15 mouse cellular contexts compared by ENCODE assay signal in genomic region chr12:116269450-116269849, GRCm38 (mm10). TPM values are rescaled to one million over a fixed set of nuclear protein-coding genes. Genes with fewer than 3 reads are reported as not detected.
A peak's percentile ranks its signal among the peaks of the same experiment; 100 is the strongest.
DNase-seq lines count a peak whose midpoint lies in the region; ATAC-seq and TF ChIP-seq lines count a peak whose summit lies in the region.
"Had no signal": no experiment of that assay in that cellular context is flagged by ENCODE, and none has a peak within 500 bp of the region (broad histone marks: within the 10 kb centered on the region; RNA-seq: fewer than 3 reads in every experiment).

No protein-coding gene starts in this region.

- no peaks in the 10 kb centered on the region for H3K36me3 ChIP-seq in liver, embryonic 13.5 days
- no peaks in the 10 kb centered on the region for H3K36me3 ChIP-seq in small intestine, adult 2 months (ENCODE audit: control insufficient read depth, insufficient read depth, low read length)
- H3K36me3 ChIP-seq in hindbrain, embryonic 16.5 days (ENCODE audit: control insufficient read depth, insufficient read depth, low read length), result no peaks in the 10 kb centered on the region

- H3K9me3 ChIP-seq in liver, embryonic 13.5 days (replicated peaks), result no peaks in the 10 kb centered on the region
- no peaks in the 10 kb centered on the region for H3K9me3 ChIP-seq in hindbrain, embryonic 16.5 days (ENCODE audit: control insufficient read depth, low read length)

- H3K4me2 ChIP-seq in liver, embryonic 13.5 days, result no peak overlapping the region
- H3K4me2 ChIP-seq in hindbrain, embryonic 16.5 days (ENCODE audit: low read length), result no peak overlapping the region

- intact Hi-C loops in heart, postnatal 36 days (cut with DNase I), result loop anchor here (10.0 kb wide), 1 partner anchor 225 kb away; the partner anchor contains the start of gene Zfp386

- TF ChIP-seq POLR2A in small intestine, adult 2 months (IDR thresholded peaks at IDR 0.05; ENCODE audit: low read depth, low read length), result no peak

- WGBS in liver, embryonic 13.5 days (ENCODE audit: insufficient replicate concordance), result 42% methylated on average over 5 of the region's 5 CpGs
- WGBS in small intestine, adult 2 months, result 18% methylated on average over 5 of the region's 5 CpGs
- WGBS in hindbrain, embryonic 16.5 days, result 83% methylated on average over 5 of the region's 5 CpGs

- H3K27me3 ChIP-seq in liver, embryonic 13.5 days, result no peaks in the 10 kb centered on the region
- no peaks in the 10 kb centered on the region for H3K27me3 ChIP-seq in small intestine, adult 2 months (ENCODE audit: control insufficient read depth, insufficient read depth, low read length)
- H3K27me3 ChIP-seq in hindbrain, embryonic 16.5 days (replicated peaks; ENCODE audit: control insufficient read depth, insufficient read depth, low read length), result no peaks in the 10 kb centered on the region

- no peak for TF ChIP-seq CTCF in small intestine, adult 2 months (IDR thresholded peaks at IDR 0.05; ENCODE audit: extremely low read depth, insufficient read length, insufficient replicate concordance, low read depth, low read length)

- peak; percentile 73 for ATAC-seq in liver, embryonic 13.5 days (ENCODE audit: low read depth)
- no peak for ATAC-seq in hindbrain, embryonic 16.5 days

- peak; percentile 44 for DNase-seq in lung, postnatal 36 days
- DNase-seq in lung, postnatal 10 days, result no peak
- DNase-seq in adipocyte (ENCODE audit: low spot score), result peak; percentile 49
- DNase-seq in liver, embryonic 13.5 days, result no peak
- no peak for DNase-seq in thymus, postnatal 36 days
- no peak for DNase-seq in heart, postnatal 36 days
- DNase-seq: gastrocnemius, postnatal 10 days had no signal

- H3K27ac ChIP-seq in liver, embryonic 13.5 days, result peak overlapping the region; percentile 55; the same call in 1 of the 2 replicates
- H3K27ac ChIP-seq in small intestine, adult 2 months (ENCODE audit: insufficient read depth, low read depth, low read length), result 0 out of 2 replicates have a peak overlapping the region, but pooled peaks have one; percentile 18
- no peak overlapping the region for H3K27ac ChIP-seq in hindbrain, embryonic 16.5 days (ENCODE audit: low read depth, low read length)
- H3K27ac ChIP-seq: macrophage had no signal

- no peak overlapping the region for H3K4me3 ChIP-seq in liver, embryonic 13.5 days (replicated peaks)
- no peak overlapping the region for H3K4me3 ChIP-seq in small intestine, adult 2 months (ENCODE audit: low read depth, low read length)
- H3K4me3 ChIP-seq in hindbrain, embryonic 16.5 days (ENCODE audit: low read length), result no peak overlapping the region

- H3K4me1 ChIP-seq in liver, embryonic 13.5 days (replicated peaks), result peaks cover 35% of the 10 kb centered on the region
- peaks cover 2% of the 10 kb centered on the region; the same call in 1 of the 2 replicates for H3K4me1 ChIP-seq in small intestine, adult 2 months (ENCODE audit: control insufficient read depth, insufficient read depth, insufficient read length, low read length)
- no peaks in the 10 kb centered on the region for H3K4me1 ChIP-seq in hindbrain, embryonic 16.5 days (ENCODE audit: control insufficient read depth, insufficient read depth, low read depth, low read length)

- H3K9ac ChIP-seq in liver, embryonic 13.5 days, result no peak overlapping the region
- no peak overlapping the region for H3K9ac ChIP-seq in hindbrain, embryonic 16.5 days (ENCODE audit: low read depth, low read length)

RNA-seq across cellular contexts. Expression of gene Gm11027, which starts 5.7 kb away (rescaled TPM):
- not detected in 2 replicates for polyA plus RNA-seq in liver, embryonic 13.5 days (2015; fragmentation: Nextera tagmentation; extraction: Ambion mirVana)
- not detected in 2 replicates for polyA plus RNA-seq in small intestine, adult 2 months (2012; rRNA removed)
- polyA plus RNA-seq in hindbrain, embryonic 16.5 days (2015; fragmentation: Nextera tagmentation; extraction: Ambion mirVana), result not detected in 2 replicates
- total RNA-seq in heart, postnatal 36 days (2021), result not detected
- total RNA-seq: gastrocnemius, postnatal 10 days; left cerebral cortex, adult 8-10 months had no signal
- polyA plus RNA-seq: heart, postnatal 0 days; kidney, embryonic 16.5 days; macrophage; neural tube, embryonic 11.5 days; stomach, embryonic 14.5 days had no signal

RNA-seq across cellular contexts. Expression of gene Wdr60, which starts 6.6 kb away (rescaled TPM):
- polyA plus RNA-seq in liver, embryonic 13.5 days (2015; fragmentation: Nextera tagmentation; extraction: Ambion mirVana), result 5.1 and 5.2 TPM in 2 replicates
- polyA plus RNA-seq in small intestine, adult 2 months (2012; rRNA removed), result 0.51 and 0.95 TPM in 2 replicates
- polyA plus RNA-seq in hindbrain, embryonic 16.5 days (2015; fragmentation: Nextera tagmentation; extraction: Ambion mirVana), result 17.0 and 18.3 TPM in 2 replicates
- total RNA-seq in heart, postnatal 36 days (2021), result 1 to 10 TPM; 2.2 to 2.7 TPM

RNA-seq across cellular contexts. Expression of gene Esyt2, which starts 11.5 kb away (rescaled TPM):
- polyA plus RNA-seq in liver, embryonic 13.5 days (2015; fragmentation: Nextera tagmentation; extraction: Ambion mirVana), result 8.3 and 9.8 TPM in 2 replicates
- polyA plus RNA-seq in small intestine, adult 2 months (2012; rRNA removed), result 5.6 and 14.3 TPM in 2 replicates
- polyA plus RNA-seq in hindbrain, embryonic 16.5 days (2015; fragmentation: Nextera tagmentation; extraction: Ambion mirVana), result 10.3 and 12.0 TPM in 2 replicates
- total RNA-seq in heart, postnatal 36 days (2021), result 10 to 100 TPM; 27.7 to 29.9 TPM

Comparison
In these comparisons a context has a peak if more than half of its experiments do, and no peak if none do; other contexts are left out.
1. DNase-seq: peak in lung, postnatal 36 days (single experiment) and adipocyte (single experiment); none in lung, postnatal 10 days (single experiment), liver, embryonic 13.5 days (single experiment), thymus, postnatal 36 days (0 of 2) and heart, postnatal 36 days (0 of 2).